Mouse (Mus musculus): ENCODE measurements at regions not wholly inside any gene's neighbourhood (a gene's known extent, or its start where the extent isn't known, plus 50 kb on each side); places are given as distances from the start of the nearest gene placed in this dataset.

DNA sequence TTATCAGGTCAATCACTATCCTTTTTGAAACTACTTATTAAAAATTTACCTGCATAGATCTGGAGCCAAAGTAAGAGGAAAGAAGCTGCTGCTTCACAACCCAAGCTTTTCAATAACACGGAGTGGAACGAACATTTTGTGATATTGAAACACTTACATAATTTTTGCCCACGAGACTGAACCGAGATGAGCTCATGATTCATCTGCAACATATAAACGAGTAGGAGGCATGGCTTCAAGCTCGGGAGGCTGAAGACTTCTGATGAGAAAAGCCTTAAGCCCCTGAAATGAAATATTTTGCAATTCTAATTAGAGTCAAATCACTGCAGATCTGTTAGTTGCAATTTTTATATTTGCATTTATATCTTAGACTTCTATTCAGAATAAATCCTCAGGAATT is 321.0 kb downstream of the Fam198b start:
- 66% methylated on average over 6 of the region's 6 CpGs for WGBS
- Histone ChIP-seq H3K9me3 (no peaks in the 10 kb centered on the region), H3K36me3 (no peaks in the 10 kb centered on the region), H3K27ac (no peak overlapping the region), H3K27me3 (no peaks in the 10 kb centered on the region), H3K4me2 (no peak overlapping the region), H3K4me1 (no peaks in the 10 kb centered on the region), H3K9ac (no peak overlapping the region), H3K4me3 (no peak overlapping the region)
- no peak for ATAC-seq (ENCODE audit: borderline replicate concordance, extremely low read depth, low FRiP score, low TSS enrichment)

DNA sequence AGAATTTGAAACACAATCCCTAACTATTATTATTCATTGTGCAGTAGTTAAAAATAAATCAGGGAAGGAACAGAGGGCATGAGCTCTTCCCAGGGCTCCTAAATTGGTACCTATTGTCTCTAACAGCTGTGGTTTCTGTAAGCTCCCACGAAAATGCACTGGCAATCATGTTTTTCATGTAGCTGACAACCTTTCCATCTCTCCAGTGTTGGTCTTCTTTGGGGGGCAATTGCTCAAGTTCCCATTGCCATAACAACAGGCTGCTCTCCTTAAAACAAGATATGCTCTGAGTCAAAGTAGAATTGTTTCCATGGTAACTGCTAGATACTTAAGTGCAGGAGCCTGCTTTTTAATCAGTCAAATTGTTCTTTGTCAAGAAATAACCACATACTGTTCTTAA is 322.7 kb downstream of the Fam198b start:
- no peaks in the 10 kb centered on the region for H3K36me3 ChIP-seq
- WGBS = 30% methylated on average over 1 of the region's 1 CpGs
- ATAC-seq (ENCODE audit: borderline replicate concordance, extremely low read depth, low FRiP score, low TSS enrichment) = no peak

DNA sequence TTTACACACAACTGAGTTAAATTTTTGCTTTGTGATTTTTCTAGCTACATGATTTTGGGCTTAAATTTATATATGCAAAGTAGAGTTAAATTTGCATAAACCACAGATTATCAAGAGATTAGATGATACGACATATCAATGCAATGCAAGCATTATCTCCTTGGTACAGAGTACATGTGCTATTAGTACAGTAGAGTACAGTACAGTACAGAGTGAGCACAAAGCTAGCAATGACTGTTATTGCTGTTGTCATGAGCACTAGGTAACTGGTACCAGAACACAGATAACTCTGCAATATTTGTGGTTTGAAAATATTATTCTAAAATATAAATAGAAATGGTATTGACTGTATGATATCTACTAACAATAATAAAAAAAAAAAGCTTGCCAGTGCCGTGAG is 323.7 kb downstream of the Fam198b start:
- WGBS = 80% methylated on average over 2 of the region's 2 CpGs
- H3K27ac ChIP-seq = no peak overlapping the region
- ATAC-seq (ENCODE audit: borderline replicate concordance, extremely low read depth, low FRiP score, low TSS enrichment) = no peak

More for the DNA sequence above, 322.7 kb downstream of the Fam198b start:
- Histone ChIP-seq H3K9ac (no peak overlapping the region), H3K4me1 (no peaks in the 10 kb centered on the region), H3K4me2 (no peak overlapping the region), H3K9me3 (no peaks in the 10 kb centered on the region), H3K4me3 (no peak overlapping the region), H3K27ac (no peak overlapping the region), H3K27me3 (no peaks in the 10 kb centered on the region)

DNA sequence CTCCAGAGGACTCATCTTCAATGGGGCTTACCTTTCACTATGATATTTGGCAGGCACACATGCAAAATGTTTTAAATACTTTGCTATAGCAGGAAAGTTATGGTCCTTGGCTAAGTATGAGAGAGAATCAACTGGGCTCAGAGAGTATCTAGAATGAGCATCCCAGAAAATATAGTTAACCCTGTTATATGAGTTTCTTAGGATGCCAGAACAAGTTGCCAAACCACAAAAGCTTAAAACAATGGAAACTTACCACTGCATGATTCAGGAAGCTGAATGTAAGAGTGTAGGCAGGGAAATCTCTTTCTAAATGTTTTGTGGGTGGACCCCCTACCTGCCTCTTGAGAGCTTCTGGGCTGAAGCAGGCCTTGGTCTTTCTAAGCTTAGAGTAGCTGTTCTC is 325.3 kb downstream of the Fam198b start:
- Histone ChIP-seq H3K4me2 (no peak overlapping the region), H3K27ac (no peak overlapping the region), H3K9me3 (no peaks in the 10 kb centered on the region), H3K9ac (no peak overlapping the region), H3K4me3 (no peak overlapping the region), H3K27me3 (no peaks in the 10 kb centered on the region), H3K36me3 (no peaks in the 10 kb centered on the region), H3K4me1 (no peaks in the 10 kb centered on the region)
- ATAC-seq (ENCODE audit: borderline replicate concordance, extremely low read depth, low FRiP score, low TSS enrichment) = no peak

More for the DNA sequence above, 323.7 kb downstream of the Fam198b start:
- H3K4me3 ChIP-seq = no peak overlapping the region
- no peaks in the 10 kb centered on the region for H3K27me3 ChIP-seq
- H3K36me3 ChIP-seq = no peaks in the 10 kb centered on the region
- H3K4me1 ChIP-seq = no peaks in the 10 kb centered on the region
- H3K9me3 ChIP-seq = no peaks in the 10 kb centered on the region
- H3K9ac ChIP-seq = no peak overlapping the region
- no peak overlapping the region for H3K4me2 ChIP-seq

DNA sequence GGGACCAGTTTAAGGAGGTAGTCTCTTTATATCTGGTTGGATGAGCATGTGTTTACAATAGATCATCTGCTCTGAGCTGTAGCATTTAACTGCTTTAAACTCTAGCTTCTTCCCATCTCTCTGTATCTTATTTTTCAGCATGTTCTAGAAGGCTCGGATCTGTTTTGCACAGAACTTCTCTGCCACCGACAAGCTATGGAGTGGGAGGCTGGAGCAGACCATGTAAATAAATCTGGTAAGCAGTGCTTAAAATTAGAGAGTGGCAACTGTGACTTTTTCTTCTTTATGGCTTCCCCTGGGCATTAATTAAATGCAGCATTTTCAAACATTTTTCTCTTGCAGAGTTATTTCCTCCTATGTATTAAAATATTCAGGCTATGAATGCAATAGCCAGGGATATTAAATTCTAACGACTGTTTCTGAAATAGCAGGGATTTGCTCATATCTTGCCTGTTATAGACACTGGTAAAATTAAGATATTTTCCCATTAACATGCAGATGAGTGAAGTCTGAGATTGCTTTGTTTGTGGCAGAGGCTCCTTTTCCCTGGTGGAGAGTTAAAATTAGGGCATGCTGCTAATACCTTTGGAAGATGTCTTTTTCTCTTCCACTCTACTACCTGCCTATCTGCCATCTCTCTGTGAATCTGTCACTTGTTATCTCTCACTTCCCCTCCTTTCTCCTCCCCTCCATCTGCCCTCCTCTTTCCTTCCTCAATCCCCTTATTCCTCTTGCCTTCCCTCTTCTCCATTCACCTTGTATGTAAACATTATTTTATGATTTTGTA is 327.2 kb downstream of the Fam198b start:
- Histone ChIP-seq H3K36me3 (no peaks in the 10 kb centered on the region), H3K4me2 (no peak overlapping the region), H3K27me3 (no peaks in the 10 kb centered on the region), H3K9ac (no peak overlapping the region), H3K4me3 (no peak overlapping the region), H3K9me3 (no peaks in the 10 kb centered on the region), H3K27ac (no peak overlapping the region), H3K4me1 (no peaks in the 10 kb centered on the region)
- WGBS = 60% methylated on average over 3 of the region's 3 CpGs
- ATAC-seq (ENCODE audit: borderline replicate concordance, extremely low read depth, low FRiP score, low TSS enrichment) = no peak

DNA sequence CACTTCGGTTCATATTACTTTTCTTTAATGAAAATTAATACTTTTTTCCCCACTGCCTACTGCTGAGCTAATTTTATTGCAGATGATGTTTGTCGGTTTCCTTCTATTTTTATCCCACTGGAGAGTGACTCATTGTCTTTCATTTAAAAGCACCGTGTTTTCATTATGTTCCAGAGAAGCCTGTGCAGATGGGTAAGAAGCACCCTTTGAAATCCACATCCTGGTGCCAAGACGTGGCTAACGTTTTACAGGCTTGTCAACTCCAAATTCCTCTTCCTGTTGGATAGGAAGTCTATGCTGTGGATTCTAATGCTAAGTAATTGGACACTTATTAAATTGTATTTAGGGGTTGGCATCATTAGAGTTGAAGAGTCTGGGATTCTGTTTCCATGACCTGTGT is 364.3 kb downstream of the Fam198b start:
- no peak for ATAC-seq (ENCODE audit: borderline replicate concordance, extremely low read depth, low FRiP score, low TSS enrichment)
- Histone ChIP-seq H3K36me3 (no peaks in the 10 kb centered on the region), H3K27me3 (no peaks in the 10 kb centered on the region), H3K9me3 (no peaks in the 10 kb centered on the region), H3K4me3 (no peak overlapping the region), H3K4me1 (no peaks in the 10 kb centered on the region), H3K4me2 (no peak overlapping the region), H3K9ac (no peak overlapping the region), H3K27ac (no peak overlapping the region)
- WGBS = 54% methylated on average over 5 of the region's 5 CpGs

DNA sequence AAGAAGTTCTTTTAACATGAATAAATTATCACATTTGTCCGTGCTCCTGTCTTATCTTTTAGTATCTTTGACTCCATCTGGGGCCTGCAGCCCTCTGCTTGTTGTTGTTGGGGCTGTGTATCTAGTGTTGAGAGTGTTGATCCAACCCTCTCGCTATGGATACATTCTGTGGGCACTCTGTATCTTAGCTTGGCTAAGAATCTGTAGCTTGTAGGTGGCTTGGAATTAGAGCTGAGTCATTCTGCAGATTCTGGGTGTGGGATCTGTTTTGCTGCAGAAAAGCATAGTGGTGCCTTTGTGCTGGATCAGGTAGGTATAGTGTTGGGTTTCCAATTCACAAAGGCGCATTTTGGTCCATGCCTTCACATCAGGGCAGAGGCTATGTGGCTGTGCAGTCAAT is 365.6 kb downstream of the Fam198b start:
- 52% methylated on average over 3 of the region's 3 CpGs for whole genome bisulfite sequencing
- Histone ChIP-seq H3K9me3 (no peaks in the 10 kb centered on the region), H3K27me3 (no peaks in the 10 kb centered on the region), H3K9ac (no peak overlapping the region), H3K36me3 (no peaks in the 10 kb centered on the region), H3K4me1 (no peaks in the 10 kb centered on the region), H3K4me2 (no peak overlapping the region), H3K27ac (no peak overlapping the region), H3K4me3 (no peak overlapping the region)
- no peak for ATAC-seq (ENCODE audit: borderline replicate concordance, extremely low read depth, low FRiP score, low TSS enrichment)

DNA sequence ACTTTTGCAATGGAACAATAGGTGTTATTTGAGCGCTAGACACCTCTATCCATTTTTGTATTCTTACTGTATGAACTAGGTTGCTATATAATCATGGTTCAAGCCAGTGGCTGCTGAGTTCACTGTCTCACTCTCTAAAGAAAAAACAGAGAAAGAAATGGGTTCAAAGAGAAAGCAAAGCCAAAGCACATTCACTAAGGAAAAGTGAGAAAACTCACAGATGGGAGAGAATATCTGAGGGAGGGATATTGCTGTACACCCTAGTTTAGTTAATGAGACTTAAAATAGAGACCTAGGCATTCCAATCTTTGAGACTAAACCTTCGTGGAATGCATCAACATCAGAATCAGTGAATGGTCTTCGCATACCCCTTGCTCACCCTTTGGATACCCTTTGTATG is 371.0 kb downstream of the Fam198b start:
- Histone ChIP-seq H3K4me1 (no peaks in the 10 kb centered on the region), H3K27me3 (no peaks in the 10 kb centered on the region), H3K4me3 (no peak overlapping the region), H3K9me3 (no peaks in the 10 kb centered on the region), H3K27ac (no peak overlapping the region), H3K36me3 (no peaks in the 10 kb centered on the region), H3K9ac (no peak overlapping the region), H3K4me2 (no peak overlapping the region)
- ATAC-seq (ENCODE audit: borderline replicate concordance, extremely low read depth, low FRiP score, low TSS enrichment) = no peak
- 80% methylated on average over 3 of the region's 3 CpGs for WGBS

DNA sequence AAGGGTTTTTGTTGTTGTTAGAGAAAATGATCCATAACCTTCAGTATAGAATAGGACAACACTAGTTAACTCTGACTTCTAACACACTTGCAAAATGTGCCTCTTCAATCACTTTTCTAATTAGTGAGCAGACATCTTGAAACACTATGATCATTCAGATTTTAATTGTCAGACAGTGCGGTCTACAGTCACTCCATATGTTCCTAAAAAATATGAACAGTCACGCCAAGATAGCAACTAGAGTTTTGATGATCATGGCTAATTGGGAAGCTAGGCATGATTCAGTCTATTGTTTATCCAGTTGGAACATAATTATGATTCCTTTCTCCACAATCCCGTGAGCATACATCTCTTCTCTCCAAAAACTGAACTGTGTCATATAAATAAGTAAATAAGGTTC is 372.1 kb downstream of the Fam198b start:
- WGBS = 75% methylated on average over 3 of the region's 3 CpGs
- Histone ChIP-seq H3K27me3 (no peaks in the 10 kb centered on the region), H3K27ac (no peak overlapping the region), H3K4me3 (no peak overlapping the region), H3K4me1 (no peaks in the 10 kb centered on the region), H3K4me2 (no peak overlapping the region), H3K9ac (no peak overlapping the region), H3K9me3 (no peaks in the 10 kb centered on the region), H3K36me3 (no peaks in the 10 kb centered on the region)
- no peak for ATAC-seq (ENCODE audit: borderline replicate concordance, extremely low read depth, low FRiP score, low TSS enrichment)

DNA sequence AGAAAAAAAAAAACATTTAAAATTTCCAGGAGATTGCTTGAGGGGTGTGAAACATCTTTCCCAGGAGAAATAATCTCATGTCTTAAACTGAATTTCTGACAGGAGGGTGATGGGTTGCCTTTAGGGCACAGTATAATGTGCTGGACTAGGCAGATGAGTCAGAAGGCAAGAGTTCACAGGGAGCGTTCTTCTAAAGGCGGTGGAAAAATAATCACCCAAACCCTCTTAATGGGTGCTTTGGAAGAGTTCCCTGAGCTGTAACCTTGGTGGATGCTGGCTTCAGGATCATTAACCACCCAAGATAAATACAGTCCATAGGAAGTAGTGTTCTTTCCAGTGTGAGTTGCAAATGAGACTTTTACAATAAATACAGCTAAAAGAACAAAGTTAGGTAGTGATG is 378.8 kb downstream of the Fam198b start:
- Histone ChIP-seq H3K4me2 (no peak overlapping the region), H3K9ac (no peak overlapping the region), H3K4me1 (no peaks in the 10 kb centered on the region), H3K27ac (no peak overlapping the region), H3K4me3 (no peak overlapping the region), H3K9me3 (no peaks in the 10 kb centered on the region), H3K27me3 (no peaks in the 10 kb centered on the region), H3K36me3 (no peaks in the 10 kb centered on the region)
- no peak for ATAC-seq (ENCODE audit: borderline replicate concordance, extremely low read depth, low FRiP score, low TSS enrichment)
- WGBS = 52% methylated on average over 2 of the region's 2 CpGs

DNA sequence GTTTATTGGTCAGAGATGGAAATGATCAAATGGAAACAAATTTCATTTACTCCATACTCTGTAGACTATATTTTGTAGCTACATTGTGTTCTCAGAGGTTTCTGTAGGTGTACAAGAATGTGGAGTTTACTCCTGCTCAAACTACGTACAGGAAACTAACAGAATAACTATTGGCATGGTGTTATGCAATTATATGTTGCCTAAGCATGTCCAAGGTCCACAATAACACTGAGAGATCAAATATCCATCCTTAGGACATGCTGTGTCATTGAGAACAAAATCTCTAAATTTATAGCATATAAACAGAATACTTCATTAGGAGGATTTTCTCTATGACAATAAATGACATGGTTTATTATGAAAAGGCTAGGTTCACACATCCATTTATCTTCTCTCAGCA is 400.3 kb downstream of the Fam198b start:
- no peaks in the 10 kb centered on the region for H3K4me1 ChIP-seq
- no peak for ATAC-seq (ENCODE audit: borderline replicate concordance, extremely low read depth, low FRiP score, low TSS enrichment)
- H3K4me3 ChIP-seq = no peak overlapping the region
- H3K36me3 ChIP-seq = no peaks in the 10 kb centered on the region
- H3K27ac ChIP-seq = no peak overlapping the region
- no peaks in the 10 kb centered on the region for H3K27me3 ChIP-seq
- H3K9ac ChIP-seq = no peak overlapping the region
- H3K9me3 ChIP-seq = no peaks in the 10 kb centered on the region
- no peak overlapping the region for H3K4me2 ChIP-seq
- 60% methylated on average over 1 of the region's 1 CpGs for WGBS

DNA sequence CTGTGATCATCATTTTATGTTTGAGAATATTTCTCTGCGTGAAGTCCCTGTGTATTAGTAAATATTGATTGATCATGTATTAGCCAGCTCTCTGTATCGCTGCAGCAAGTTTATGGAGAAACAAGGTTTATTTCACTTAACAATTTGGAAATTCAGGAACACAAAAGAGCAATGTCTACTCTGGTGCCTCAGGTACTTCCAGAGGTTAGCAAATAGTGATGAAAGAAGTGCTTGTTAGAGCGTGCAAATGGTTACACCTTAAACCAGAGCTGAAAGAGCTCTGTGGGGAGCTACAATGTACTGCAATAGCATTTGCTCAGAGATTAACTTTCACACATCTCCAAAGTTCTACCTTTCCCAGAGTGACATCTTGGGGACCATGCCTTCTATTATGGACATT is 400.9 kb downstream of the Fam198b start:
- Histone ChIP-seq H3K4me1 (no peaks in the 10 kb centered on the region), H3K4me2 (no peak overlapping the region), H3K4me3 (no peak overlapping the region), H3K9ac (no peak overlapping the region), H3K9me3 (no peaks in the 10 kb centered on the region), H3K36me3 (no peaks in the 10 kb centered on the region), H3K27ac (no peak overlapping the region), H3K27me3 (no peaks in the 10 kb centered on the region)
- 67% methylated on average over 3 of the region's 3 CpGs for WGBS
- no peak for ATAC-seq (ENCODE audit: borderline replicate concordance, extremely low read depth, low FRiP score, low TSS enrichment)

DNA sequence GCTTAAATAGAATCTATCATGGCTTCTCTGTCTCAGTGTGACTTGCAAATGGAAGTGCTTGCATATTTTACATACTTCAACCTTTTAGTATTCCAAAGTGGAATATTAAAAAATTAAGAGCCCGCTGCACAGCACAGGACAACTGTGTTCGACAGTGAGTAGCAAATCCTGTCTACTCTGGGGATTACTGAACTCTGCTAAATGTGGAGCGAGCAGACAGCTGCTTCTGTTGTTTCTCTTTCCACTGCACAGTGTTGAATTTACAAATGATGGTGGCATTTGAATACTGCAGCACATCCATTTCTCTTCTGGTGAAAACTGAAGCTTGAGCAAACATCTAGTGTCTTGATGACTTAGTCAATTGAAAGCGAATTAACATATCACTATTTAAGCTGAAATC is 409.2 kb downstream of the Fam198b start:
- Histone ChIP-seq H3K4me3 (no peak overlapping the region), H3K27me3 (no peaks in the 10 kb centered on the region), H3K27ac (no peak overlapping the region), H3K4me2 (no peak overlapping the region), H3K4me1 (no peaks in the 10 kb centered on the region), H3K9me3 (no peaks in the 10 kb centered on the region), H3K9ac (no peak overlapping the region), H3K36me3 (no peaks in the 10 kb centered on the region)
- WGBS = 71% methylated on average over 4 of the region's 4 CpGs
- no peak for ATAC-seq (ENCODE audit: borderline replicate concordance, extremely low read depth, low FRiP score, low TSS enrichment)
